Mouse (Mus musculus): ENCODE measurements around the gene Tsc22d3.

DNA sequence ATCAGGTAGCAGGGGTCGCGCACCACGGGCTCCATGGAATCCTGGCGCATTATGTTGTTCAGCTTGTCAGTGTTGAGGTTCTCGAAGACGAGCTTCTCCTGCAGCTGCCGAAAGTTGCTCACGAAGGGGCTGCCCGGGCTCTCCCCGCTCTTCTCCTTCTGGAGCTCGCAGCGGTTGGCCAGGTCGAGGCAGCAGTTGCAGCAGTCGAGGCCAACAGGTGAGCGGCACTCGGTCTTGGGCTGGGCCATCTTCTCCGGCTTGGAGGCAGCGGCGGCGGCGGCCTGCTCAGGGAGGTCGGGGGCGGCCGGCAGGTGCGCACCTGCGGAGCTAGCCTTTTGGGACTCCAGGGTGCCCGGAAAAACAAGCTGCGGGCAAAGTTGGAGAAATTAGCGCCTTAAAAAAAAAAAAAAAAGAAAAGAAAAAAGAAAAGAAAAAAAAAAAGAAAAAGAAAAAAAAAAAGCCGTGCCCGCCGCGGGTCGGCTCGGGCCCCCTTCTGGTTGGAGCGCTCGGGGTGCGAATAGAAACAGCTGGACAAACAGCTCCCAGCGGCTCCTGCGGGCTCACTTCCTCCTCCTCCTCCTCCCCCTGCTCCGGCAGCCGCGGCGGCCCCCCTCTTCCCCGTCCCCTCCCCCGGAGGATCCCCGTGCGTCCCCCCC is 2.1 kb downstream of the Tsc22d3 start:
- TF ChIP-seq CTCF (IDR thresholded peaks at IDR 0.05), result peak; percentile 45
- no peak for TF ChIP-seq POLR2A (IDR thresholded peaks at IDR 0.05; ENCODE audit: insufficient read depth, low read depth, low read length)
